Mouse (Mus musculus) E14TG2a.4 (cell line): ENCODE measurements around the gene Gm28038.

Experiments used
- CTCF ChIP-seq: conservative IDR thresholded peaks from 2 replicates; pipeline ENCODE4 v1.5.1; 2014; ENCODE audit warnings: low read length
- POU5F1 ChIP-seq: IDR thresholded peaks from 2 replicates; pipeline ENCODE4 v1.6.1; 2014; ENCODE audit warnings: low read length, borderline replicate concordance

DNA sequence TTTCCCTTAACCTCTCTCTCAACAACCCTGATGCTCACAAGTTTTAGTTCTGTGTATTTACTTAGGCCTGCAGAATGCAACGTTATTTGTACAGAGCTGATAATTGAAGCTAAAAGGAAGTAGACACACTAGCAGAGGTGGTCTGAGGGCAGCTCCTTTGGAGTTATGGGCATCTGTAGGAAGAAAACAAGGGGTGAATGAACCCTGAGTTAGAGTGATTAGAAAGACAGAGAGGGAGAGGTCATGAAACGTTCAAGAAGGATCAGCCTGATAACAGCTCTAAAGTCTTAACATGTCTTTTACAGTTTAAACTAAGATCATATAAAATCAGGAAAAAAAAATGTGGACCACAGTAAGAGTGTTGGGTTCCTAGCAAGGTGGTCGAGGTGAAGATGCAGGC lies 28.5 kb downstream of the Gm28038 start:
- no peak for TF ChIP-seq CTCF
- no peak for TF ChIP-seq POU5F1
